Mouse (Mus musculus) brain, embryonic 14.5 days (tissue): ENCODE measurements around the gene Id3.

ENCODE experiments used
- CTCF ChIP-seq: fragments of 200-500 bp; IDR thresholded peaks from 2 replicates; pipeline ENCODE4 v1.5.1; 2012; ENCODE audit warnings: inconsistent platforms, mild to moderate bottlenecking, moderate library complexity, borderline replicate concordance; ENCODE audit not compliant: insufficient read depth, insufficient read length; ENCODE audit errors: extremely low read depth
- POLR2A ChIP-seq: fragments of 200-500 bp; IDR thresholded peaks from 2 replicates; pipeline ENCODE4 v1.6.1; 2012; ENCODE audit warnings: mild to moderate bottlenecking, inconsistent platforms, borderline replicate concordance; ENCODE audit not compliant: poor library complexity, insufficient read depth, insufficient read length, severe bottlenecking; ENCODE audit errors: extremely low read depth

DNA sequence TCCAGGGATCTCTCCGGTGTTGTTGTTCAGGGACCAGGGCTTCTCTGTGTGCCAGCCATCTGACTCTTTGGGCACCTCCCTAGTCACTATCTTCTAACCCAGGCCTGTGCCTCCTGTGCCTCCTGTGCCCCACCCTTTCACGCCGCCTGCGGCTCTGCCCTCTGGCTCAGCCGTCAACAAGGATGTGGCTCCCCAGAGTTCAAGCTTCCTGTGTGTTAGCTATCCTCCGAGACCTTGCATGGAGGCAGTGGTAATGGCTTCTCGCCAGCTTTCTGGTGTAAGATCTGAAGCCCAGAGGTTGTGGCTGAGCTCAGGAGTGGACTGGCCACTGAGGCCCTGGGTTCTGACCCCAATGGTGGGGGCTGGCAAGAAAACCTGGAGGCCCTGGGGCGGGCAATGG is 46.6 kb downstream of the Id3 start:
- TF ChIP-seq CTCF, result no peak
- no peak for TF ChIP-seq POLR2A
